Mouse (Mus musculus) spleen, adult 12 weeks (tissue): ENCODE measurements around the gene Ptprf.

Experiments
- DNase-seq: peaks from one replicate; pipeline ENCODE4 v3.0.0; 2022; ENCODE audit warnings: low spot score

Gene Ptprf

DNA sequence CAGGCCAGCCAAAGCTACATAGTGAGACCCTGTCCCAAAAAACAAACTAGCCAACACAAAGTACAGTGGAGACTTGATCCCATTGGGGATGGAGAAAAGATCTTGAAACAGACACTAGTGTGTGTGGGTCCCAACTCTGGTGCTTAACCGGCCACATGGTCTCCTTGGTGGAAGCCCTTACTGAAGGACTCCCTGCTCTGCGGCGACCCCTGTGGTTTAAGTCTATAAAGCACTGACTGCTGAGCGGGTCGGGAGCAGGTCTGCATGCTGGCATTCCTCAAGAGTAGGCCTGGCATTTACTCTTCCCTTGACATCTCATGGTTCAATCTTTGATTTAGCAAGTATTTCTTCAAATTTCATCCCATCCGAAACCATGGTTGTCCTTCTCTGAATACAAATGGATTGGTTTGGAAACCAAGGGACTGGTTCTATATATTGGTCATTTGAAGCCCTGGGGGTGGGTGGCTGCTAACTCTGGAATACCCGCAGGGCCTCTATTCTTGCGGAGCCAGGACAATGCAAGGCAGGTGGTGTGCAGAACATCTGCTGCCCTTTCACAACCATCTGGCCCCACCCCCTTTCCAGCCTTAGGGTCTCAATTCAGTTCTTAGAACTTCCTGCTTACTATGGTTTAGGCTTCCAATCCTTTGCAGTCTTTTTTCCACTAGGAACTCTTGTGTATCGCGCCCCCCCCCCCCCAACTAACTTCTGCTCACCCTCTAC lies 84.1 kb downstream of the Ptprf start:
- no peak for DNase-seq

DNA sequence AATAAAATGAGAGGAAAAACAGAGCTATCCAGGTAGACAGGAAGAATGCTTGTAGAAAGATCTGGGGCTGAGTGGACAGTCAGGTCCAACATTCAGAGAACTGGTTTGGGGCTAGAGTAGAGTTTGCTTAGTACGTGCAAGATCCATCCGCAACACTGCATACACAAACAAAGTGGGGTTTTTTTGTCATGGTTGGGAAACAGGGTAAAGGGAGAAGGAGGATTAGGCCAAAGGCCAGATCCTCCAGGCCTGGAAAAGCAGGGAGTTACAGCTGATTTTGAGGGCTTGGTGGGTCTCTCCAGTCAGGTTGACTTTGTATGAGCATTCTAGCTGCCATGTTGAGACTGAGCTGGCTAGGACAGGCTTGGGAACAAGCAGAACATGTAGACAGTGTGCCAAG lies 85.3 kb downstream of the Ptprf start:
- DNase-seq, result no peak

DNA sequence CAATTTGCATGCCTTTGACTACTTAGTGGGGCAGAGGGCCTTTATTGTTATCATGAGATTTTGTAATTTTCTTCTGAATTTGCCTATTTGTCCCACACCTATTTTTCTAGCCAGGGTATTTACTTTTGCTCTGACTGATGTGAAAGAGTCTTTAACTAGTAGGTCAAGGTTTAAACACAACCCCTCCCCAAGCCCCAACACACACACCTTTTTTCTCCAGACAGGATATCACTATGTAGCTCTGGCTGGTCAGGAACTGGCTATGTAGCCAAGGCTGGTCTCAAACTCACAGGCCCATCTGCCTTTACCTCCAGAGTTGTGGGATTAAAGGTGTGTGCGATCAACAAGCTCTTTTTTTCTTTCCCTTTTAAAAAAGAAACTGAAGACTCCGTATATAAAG lies 92.1 kb downstream of the Ptprf start:
- DNase-seq, result no peak

DNA sequence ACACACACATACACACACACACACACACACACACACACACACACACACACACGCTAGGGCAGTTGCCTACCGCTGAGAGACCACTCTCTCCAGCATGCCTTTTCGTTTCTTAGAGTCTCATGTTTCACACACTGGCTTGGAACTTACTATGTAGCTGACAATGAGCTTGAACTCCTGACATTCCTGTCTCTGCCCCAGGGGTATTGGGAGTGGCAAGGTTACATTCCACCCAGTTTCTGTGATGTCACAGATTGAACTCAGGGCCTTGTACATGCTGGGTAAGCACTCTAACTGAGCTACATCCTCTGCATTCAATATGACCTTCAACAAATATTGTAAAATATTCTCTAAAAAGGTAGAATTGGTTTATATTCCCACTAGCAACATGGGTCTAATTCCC lies 92.6 kb downstream of the Ptprf start:
- no peak for DNase-seq

DNA sequence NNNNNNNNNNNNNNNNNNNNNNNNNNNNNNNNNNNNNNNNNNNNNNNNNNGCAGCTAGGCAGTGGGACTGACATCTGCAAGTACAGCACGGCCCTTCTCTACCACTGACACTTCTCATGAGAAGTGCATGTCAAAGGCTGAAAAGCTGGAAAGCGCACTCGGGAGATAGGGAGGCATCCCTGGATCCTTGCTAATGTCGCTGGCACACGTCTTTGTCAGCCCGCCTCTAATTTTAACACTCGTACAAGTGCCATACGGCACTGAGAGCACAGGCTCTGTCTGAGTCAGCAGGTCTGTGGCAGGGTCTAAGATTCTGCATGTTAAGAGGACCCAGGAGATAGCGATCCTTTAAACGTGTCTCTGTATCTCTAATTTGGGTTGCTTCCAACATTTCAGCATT lies 95.0 kb downstream of the Ptprf start:
- no peak for DNase-seq

DNA sequence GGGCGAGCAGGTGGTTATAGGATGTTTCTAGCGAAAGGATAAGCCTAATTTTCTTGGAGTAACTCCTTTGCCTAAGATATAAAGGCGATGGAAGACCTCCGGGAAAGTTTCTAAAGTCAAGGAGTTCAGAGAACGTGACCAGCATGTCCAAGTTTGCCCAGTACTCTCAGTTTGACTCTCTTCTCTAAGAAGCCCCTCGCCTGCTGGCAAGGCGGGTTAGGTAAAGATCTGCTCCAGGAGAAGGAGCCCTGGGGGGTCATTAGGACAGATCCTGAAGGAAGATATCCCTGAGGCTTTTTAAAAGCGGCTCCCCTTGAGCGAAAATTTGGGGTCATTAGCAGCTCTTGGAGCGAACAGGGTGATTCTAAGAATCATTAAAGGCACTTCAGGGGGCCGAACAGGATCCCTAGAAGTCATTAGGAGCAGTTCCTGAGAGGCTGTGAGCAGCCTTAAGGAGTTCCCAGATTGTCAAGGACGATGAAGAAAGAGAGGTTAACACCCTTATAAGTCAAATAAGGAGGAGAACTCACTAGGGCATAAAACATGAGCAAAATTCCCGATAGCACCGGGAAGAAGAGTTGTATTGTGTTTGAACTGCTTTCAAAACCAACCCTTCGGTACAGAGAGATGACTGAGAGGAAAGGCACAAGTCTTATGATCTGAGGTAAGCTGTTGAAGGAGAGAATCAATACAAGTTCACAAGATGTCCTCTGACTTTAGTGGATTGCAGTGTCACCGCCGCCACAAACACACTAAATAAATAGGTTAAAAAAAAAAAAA lies 110.7 kb downstream of the Ptprf start:
- DNase-seq, result no peak

DNA sequence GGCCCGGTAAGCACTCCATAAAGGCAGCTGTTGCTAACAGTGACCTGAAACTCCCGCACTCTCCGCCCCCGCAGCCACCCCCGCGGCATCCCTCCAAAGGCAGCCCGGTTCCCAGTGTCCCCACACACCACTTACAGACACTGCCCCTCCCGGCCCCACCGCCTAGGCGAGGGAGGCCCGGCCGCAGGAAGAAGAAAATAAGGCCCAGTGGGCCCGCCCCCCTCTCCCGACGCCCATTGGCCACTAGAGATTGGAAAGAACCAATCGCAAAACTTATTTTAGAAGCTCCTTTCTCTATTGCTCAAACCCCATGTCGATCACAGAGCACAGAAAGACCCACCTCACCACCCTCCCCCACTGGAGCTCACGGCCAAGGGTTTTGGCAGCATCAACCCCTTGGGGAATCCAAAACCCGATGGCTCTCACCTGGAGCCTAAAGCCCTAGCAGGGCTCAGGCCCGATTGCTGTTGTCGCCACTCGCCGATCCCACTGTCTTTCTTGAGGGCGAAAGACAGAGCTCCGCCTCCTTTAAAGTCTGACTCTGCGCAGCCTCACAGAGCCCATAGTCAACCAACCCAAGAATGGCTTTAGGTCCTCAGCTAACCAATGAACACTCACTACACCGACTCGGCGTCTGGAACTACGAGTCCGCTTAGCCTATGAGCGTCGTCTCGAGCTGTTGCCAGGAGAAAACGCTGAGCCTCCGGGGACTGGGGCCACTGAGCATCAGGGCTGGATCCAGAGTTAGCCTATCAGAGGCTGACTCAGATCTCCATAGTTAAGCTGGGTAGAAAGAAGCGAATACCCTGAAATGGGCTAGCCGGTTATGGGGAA lies 111.5 kb downstream of the Ptprf start, which contains the start of gene Kdm4a:
Kdm4a (minus strand) TSS at position 577 of the 834 bp plus-strand sequence.
- peak; percentile 88 for DNase-seq

DNA sequence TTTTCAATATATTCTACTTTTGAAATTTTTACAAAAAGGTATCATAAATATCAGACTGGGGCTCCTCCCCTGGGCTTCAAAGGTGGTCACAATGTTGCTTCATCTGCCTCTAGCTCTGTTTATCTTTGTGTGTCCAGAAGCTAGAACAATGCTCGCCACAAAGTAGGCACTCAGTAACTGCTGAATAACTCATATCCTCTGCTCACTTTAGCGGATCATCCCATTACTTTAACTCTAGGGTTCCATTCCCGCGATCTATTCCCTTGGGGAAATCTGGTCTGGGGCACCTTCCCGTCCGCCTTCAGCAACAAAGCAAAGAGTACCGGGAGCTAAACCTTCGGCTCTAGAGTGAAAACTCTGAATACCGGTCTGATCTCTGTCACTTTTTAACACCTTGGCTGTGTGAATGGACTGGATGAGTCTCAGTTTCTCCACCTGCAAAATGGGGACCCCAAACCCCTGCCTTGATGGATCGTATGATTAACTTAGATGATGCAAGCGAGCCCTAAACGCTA lies 112.2 kb downstream of the Ptprf start:
- no peak for DNase-seq

DNA sequence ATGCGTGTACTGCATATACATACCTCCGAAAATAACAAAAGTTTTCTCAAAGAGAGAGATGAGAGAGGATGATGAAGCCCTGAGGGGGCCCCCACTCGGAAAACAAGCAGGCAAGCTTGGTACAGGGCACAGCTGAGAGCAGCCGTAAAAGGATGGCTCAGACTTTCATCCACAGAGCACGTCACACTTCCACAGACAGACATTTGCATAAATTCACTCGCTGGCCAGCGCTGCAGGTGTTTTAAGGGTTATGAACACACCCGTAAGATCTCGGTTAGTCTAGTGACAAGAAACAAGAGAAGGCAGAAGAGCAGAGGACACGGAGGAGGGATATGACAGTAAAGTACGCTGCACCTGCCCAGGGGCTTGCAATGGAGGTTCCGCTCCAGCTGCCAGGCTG lies 118.7 kb downstream of the Ptprf start:
- no peak for DNase-seq

DNA sequence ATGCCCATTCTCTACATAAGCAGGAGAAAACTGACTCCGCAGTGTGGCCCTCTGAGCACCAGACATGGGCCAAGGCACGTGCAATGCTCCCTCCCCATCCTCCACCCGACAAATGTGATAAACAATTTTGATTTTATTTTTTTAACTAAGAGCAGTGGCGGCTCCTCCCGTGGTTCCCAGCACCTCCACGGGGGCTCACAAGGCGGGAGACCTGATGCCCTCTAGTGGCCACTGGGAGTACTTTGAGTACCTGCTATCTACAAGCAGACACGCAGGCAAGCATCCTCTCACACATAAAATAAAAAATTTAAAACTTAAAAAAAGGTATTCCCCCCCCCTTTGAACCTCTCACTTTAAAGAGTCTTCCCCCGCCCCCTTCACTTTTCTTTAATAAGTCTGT lies 120.2 kb downstream of the Ptprf start:
- no peak for DNase-seq

DNA sequence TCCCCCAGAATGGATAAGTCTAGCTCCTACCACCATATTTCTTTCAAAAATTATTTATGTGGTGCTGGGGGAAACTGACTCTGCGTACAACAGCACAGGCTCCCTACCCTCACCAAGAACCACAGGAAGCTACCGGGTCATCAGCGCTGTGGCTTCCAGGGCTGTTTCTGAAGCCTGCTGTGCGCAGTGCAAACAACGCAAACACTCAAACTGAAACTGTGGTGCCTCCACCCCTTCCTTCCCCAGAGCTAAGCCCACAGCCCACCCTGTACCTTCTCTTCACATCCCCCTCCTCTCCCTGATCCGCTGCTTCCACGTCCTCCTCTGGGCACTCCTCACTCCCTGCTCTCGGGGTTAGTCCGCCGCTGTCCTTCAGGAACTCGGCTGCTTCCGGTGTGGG lies 129.1 kb downstream of the Ptprf start:
- DNase-seq, result no peak
